ENCODE assay signal across 23 mouse cellular contexts in genomic region chr17:49568717-49569116, GRCm38 (mm10). TPM values are rescaled to one million over a fixed set of nuclear protein-coding genes. Genes with fewer than 3 reads are reported as not detected.
"Had no signal": no experiment of that assay in that cellular context is flagged by ENCODE, and none has a peak within 500 bp of the region (broad histone marks: within the 10 kb centered on the region; RNA-seq: fewer than 3 reads in every experiment).

No protein-coding gene starts in this region.

- H3K4me2 ChIP-seq: liver, embryonic 11.5 days; liver, embryonic 13.5 days; liver, embryonic 15.5 days; lung, embryonic 15.5 days; midbrain, embryonic 12.5 days; neural tube, embryonic 13.5 days; neural tube, embryonic 15.5 days; stomach, embryonic 15.5 days had no signal

- H3K9me3 ChIP-seq: liver, embryonic 13.5 days; liver, embryonic 15.5 days; lung, embryonic 15.5 days; midbrain, embryonic 12.5 days; neural tube, embryonic 13.5 days; neural tube, embryonic 15.5 days; stomach, embryonic 15.5 days had no signal

- H3K4me3 ChIP-seq: liver, embryonic 13.5 days; liver, embryonic 15.5 days; lung, embryonic 15.5 days; megakaryocyte, embryonic 14.5 days; midbrain, embryonic 12.5 days; myocyte; neural tube, embryonic 13.5 days; neural tube, embryonic 15.5 days; stomach, embryonic 15.5 days had no signal

- ATAC-seq: liver, postnatal 0 days; midbrain, embryonic 16.5 days had no signal

- DNase-seq: liver; liver, embryonic 13.5 days; liver, postnatal 0 days; midbrain, embryonic 14.5 days; retina, postnatal 1 day; right cerebral cortex, adult 18-20 months; right cerebral cortex, postnatal 25 days; right cerebral cortex, postnatal 4 days; thymus, adult 2 months; thymus, postnatal 25 days; thymus, postnatal 4 days had no signal

- H3K27me3 ChIP-seq: lung, embryonic 15.5 days; neural tube, embryonic 13.5 days; neural tube, embryonic 15.5 days; stomach, embryonic 15.5 days had no signal

- H3K27ac ChIP-seq: liver, embryonic 13.5 days; liver, embryonic 15.5 days; lung, embryonic 15.5 days; macrophage; midbrain, embryonic 12.5 days; neural tube, embryonic 13.5 days; neural tube, embryonic 15.5 days; stomach, embryonic 15.5 days; stomach, postnatal 0 days had no signal

- H3K36me3 ChIP-seq: liver, embryonic 13.5 days; liver, embryonic 15.5 days; lung, embryonic 15.5 days; midbrain, embryonic 12.5 days; neural tube, embryonic 13.5 days; neural tube, embryonic 15.5 days; stomach, embryonic 15.5 days had no signal

- H3K4me1 ChIP-seq: liver, embryonic 13.5 days; liver, embryonic 15.5 days; megakaryocyte, embryonic 14.5 days; stomach, embryonic 15.5 days had no signal

- H3K9ac ChIP-seq: liver, embryonic 13.5 days; liver, embryonic 15.5 days; liver, postnatal 0 days; lung, embryonic 15.5 days; midbrain, embryonic 12.5 days; neural tube, embryonic 13.5 days; neural tube, embryonic 15.5 days; stomach, embryonic 15.5 days had no signal

RNA-seq across cellular contexts. Expression of gene Kif6, which starts 46.2 kb away (rescaled TPM):
- polyA plus RNA-seq: liver, postnatal 0 days; macrophage had no signal
